Mouse (Mus musculus) midbrain, embryonic 13.5 days (tissue): Measurements from ENCODE around the gene Angptl8. TPM values are rescaled to one million over a fixed set of nuclear protein-coding genes. Genes with fewer than 3 reads are reported as not detected.

Experiments
- ATAC-seq: fragments of 200-750 bp; cut with Nextera tagmentation; 2 replicates; pipeline ENCODE4 v1.8.0; 2017; ENCODE audit warnings: mild to moderate bottlenecking, moderate TSS enrichment, moderate library complexity
- H3K27ac ChIP-seq: fragments of 300-500 bp; sonication (generic); 2 replicates; pipeline ENCODE4 v1.5.1; 2015; ENCODE audit warnings: inconsistent platforms, mild to moderate bottlenecking, moderate library complexity
- H3K27me3 ChIP-seq: fragments of 300-500 bp; sonication (generic); 2 replicates; pipeline ENCODE4 v1.6.1; 2015; ENCODE audit warnings: mild to moderate bottlenecking, inconsistent platforms
- H3K36me3 ChIP-seq: fragments of 300-500 bp; sonication (generic); 2 replicates; pipeline ENCODE4 v1.6.1; 2015; ENCODE audit warnings: mild to moderate bottlenecking, inconsistent platforms
- H3K4me1 ChIP-seq: fragments of 300-500 bp; sonication (generic); replicated peaks from 2 replicates; pipeline ENCODE4 v1.6.1; 2015; ENCODE audit warnings: inconsistent platforms
- H3K4me2 ChIP-seq: fragments of 300-500 bp; sonication (generic); replicated peaks from 2 replicates; pipeline ENCODE4 v1.6.1; 2015; ENCODE audit warnings: moderate library complexity, mild to moderate bottlenecking, inconsistent platforms
- H3K4me3 ChIP-seq: fragments of 300-500 bp; sonication (generic); replicated peaks from 2 replicates; pipeline ENCODE4 v1.5.1; 2015; ENCODE audit warnings: mild to moderate bottlenecking, inconsistent platforms
- H3K9ac ChIP-seq: fragments of 300-500 bp; sonication (generic); replicated peaks from 2 replicates; pipeline ENCODE4 v1.6.1; 2015; ENCODE audit warnings: mild to moderate bottlenecking, inconsistent platforms
- H3K9me3 ChIP-seq: fragments of 300-500 bp; sonication (generic); 2 replicates; pipeline ENCODE4 v1.6.1; 2016; ENCODE audit warnings: mild to moderate bottlenecking, inconsistent platforms
- WGBS: fragments of 180-500 bp; shearing (Covaris S2); methylation state at CpG from one replicate; pipeline ENCODE4 v1.1.7; 2015; 5-methylcytosine and 5-hydroxymethylcytosine counted together
- microRNA-seq: library from miRNA; unstranded; fragments of <30 nt; microRNA quantifications from one replicate; pipeline ENCODE4, GENCODE M21; 2016
- polyA plus RNA-seq: library from polyadenylated mRNA; unstranded; fragments of >200 nt; fragmentation: Nextera tagmentation; extraction: Ambion mirVana; gene quantifications from 2 replicates; pipeline ENCODE4 v1.2.1, GENCODE M21; 2015

Angptl8 gene
- polyA plus RNA-seq, 1 experiment from 2014 or later = 0.43 TPM

- H3K27ac ChIP-seq = no peak overlapping the region
- H3K9me3 ChIP-seq = no peaks in the 10 kb centered on the region
- H3K36me3 ChIP-seq = no peaks in the 10 kb centered on the region
- no peaks in the 10 kb centered on the region for H3K4me1 ChIP-seq
- no peak overlapping the region for H3K9ac ChIP-seq
- peak overlapping the region; percentile 22; the same call in 1 of the 2 replicates for H3K4me3 ChIP-seq
- WGBS = 15% methylated on average over 20 of the region's 20 CpGs
- no peaks in the 10 kb centered on the region for H3K27me3 ChIP-seq
- ATAC-seq = peak; percentile 80
- H3K4me2 ChIP-seq = peak overlapping the region; percentile 41
Measured at GRCm38 (mm10) chr9:21870879-21871524, 35.7 kb downstream of the Angptl8 start.

- no peaks in the 10 kb centered on the region for H3K36me3 ChIP-seq
- no peaks in the 10 kb centered on the region for H3K9me3 ChIP-seq
- 75% methylated on average over 4 of the region's 4 CpGs for WGBS
- H3K4me3 ChIP-seq = no peak overlapping the region
- no peak for ATAC-seq
- H3K4me1 ChIP-seq = no peaks in the 10 kb centered on the region
- no peak overlapping the region for H3K4me2 ChIP-seq
- no peaks in the 10 kb centered on the region for H3K27me3 ChIP-seq
- H3K27ac ChIP-seq = no peak overlapping the region
- H3K9ac ChIP-seq = no peak overlapping the region
Measured at GRCm38 (mm10) chr9:21872204-21872603, 36.9 kb downstream of the Angptl8 start.

GRCm38 (mm10) chr9:21876601-21877000, 41.3 kb downstream of the Angptl8 start:
- 66% methylated on average over 3 of the region's 3 CpGs for WGBS
- no peaks in the 10 kb centered on the region for H3K36me3 ChIP-seq
- no peaks in the 10 kb centered on the region for H3K27me3 ChIP-seq
- no peak for ATAC-seq
- H3K4me1 ChIP-seq = no peaks in the 10 kb centered on the region
- H3K9me3 ChIP-seq = no peaks in the 10 kb centered on the region
- H3K27ac ChIP-seq = no peak overlapping the region
- H3K9ac ChIP-seq = no peak overlapping the region
- no peak overlapping the region for H3K4me3 ChIP-seq
- H3K4me2 ChIP-seq = no peak overlapping the region

Small RNAs within 50 kb of the gene (microRNA-seq; reads per million reads assigned to microRNA genes)
- gene Mir7083 = 4.7 reads per million, percentile 19 among the genes with 10 or more reads in this experiment

Other genes with a start within 250 kb of the Angptl8 start
- 52.8 and 58.6 TPM in 2 replicates for gene Timm29, start 242.8 kb upstream of the Angptl8 start, polyA plus RNA-seq
- gene Yipf2, start 242.7 kb upstream of the Angptl8 start, polyA plus RNA-seq = 28.7 and 28.8 TPM in 2 replicates
- gene Smarca4, start 219.3 kb upstream of the Angptl8 start, polyA plus RNA-seq = 172 and 183 TPM in 2 replicates
- 18.7 and 20.6 TPM in 2 replicates for gene Ldlr, start 112.0 kb upstream of the Angptl8 start, polyA plus RNA-seq
- 36.2 and 44.6 TPM in 2 replicates for gene Spc24, start 75.2 kb upstream of the Angptl8 start, polyA plus RNA-seq
- gene Kank2, start 36.8 kb upstream of the Angptl8 start, polyA plus RNA-seq = 3.3 and 4.3 TPM in 2 replicates
- gene Dock6, start 17.1 kb downstream of the Angptl8 start, polyA plus RNA-seq = 14.2 and 17.0 TPM in 2 replicates
- 10.8 and 11.4 TPM in 2 replicates for gene Rab3d, start 82.7 kb downstream of the Angptl8 start, polyA plus RNA-seq
- gene Ccdc159, start 92.0 kb downstream of the Angptl8 start, polyA plus RNA-seq = 7.1 and 10.3 TPM in 2 replicates
- gene Tmem205, start 92.0 kb downstream of the Angptl8 start, polyA plus RNA-seq = 41.1 and 42.0 TPM in 2 replicates
- 65.8 and 72.0 TPM in 2 replicates for gene Plppr2, start 101.5 kb downstream of the Angptl8 start, polyA plus RNA-seq
- 9.8 and 12.6 TPM in 2 replicates for gene Swsap1, start 120.2 kb downstream of the Angptl8 start, polyA plus RNA-seq
- 1.4 and 2.5 TPM in 2 replicates for gene Epor, start 128.0 kb downstream of the Angptl8 start, polyA plus RNA-seq
- gene Rgl3, start 153.9 kb downstream of the Angptl8 start, polyA plus RNA-seq = 1.0 and 1.4 TPM in 2 replicates
- 3.9 and 4.9 TPM in 2 replicates for gene Ccdc151, start 167.1 kb downstream of the Angptl8 start, polyA plus RNA-seq
- gene Prkcsh, start 167.3 kb downstream of the Angptl8 start, polyA plus RNA-seq = 94.7 and 99.3 TPM in 2 replicates
- 84.4 and 89.4 TPM in 2 replicates for gene Elavl3, start 216.5 kb downstream of the Angptl8 start, polyA plus RNA-seq
- gene Gm49318, start 235.7 kb downstream of the Angptl8 start, polyA plus RNA-seq = not detected in 2 replicates
- gene Zfp653, start 235.9 kb downstream of the Angptl8 start, polyA plus RNA-seq = 17.7 and 19.8 TPM in 2 replicates
- gene Ecsit, start 249.9 kb downstream of the Angptl8 start, polyA plus RNA-seq = 44.3 and 50.3 TPM in 2 replicates